ENCODE assay signal across 13 mouse cellular contexts in the genomic region with DNA sequence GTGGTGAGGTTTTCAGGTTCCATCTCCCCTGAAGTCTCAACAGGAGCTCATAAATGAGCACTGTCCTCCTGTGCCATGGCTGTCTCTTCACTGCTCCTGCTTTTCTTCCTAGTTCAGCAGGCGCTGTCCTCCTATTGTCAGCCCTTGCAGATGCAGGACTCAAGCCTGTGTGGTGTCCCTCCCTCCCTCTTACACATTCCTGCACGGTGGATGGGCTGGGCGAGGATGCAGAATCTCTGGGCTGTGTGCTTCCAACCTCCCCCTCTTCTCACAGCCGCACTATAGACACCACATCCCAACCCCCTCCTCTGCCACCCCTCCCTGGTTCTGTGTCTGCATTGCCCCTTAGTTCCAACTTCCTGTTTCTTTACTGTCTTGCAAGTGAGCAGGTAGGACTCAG.
DNase-seq lines count a peak whose midpoint lies in the region; ATAC-seq and TF ChIP-seq lines count a peak whose summit lies in the region.
"Had no signal": no experiment of that assay in that cellular context is flagged by ENCODE, and none has a peak within 500 bp of the region (broad histone marks: within the 10 kb centered on the region; RNA-seq: fewer than 3 reads in every experiment).

No protein-coding gene starts in this region.

- peak; percentile 22 for DNase-seq in embryo, embryonic 10.5 days (ENCODE audit: low spot score)
- DNase-seq in embryo, embryonic 10 days (ENCODE audit: low spot score), result no peak
- no peak for DNase-seq in kidney, postnatal 10 days
- DNase-seq in stomach, postnatal 0 days (ENCODE audit: low spot score), result no peak
- no peak for DNase-seq in adrenal gland, postnatal 4 days (ENCODE audit: low spot score in 2 of 2)
- DNase-seq: cerebellum, adult 9-11 months; spleen, adult 18-20 months; thymus, postnatal 4 days had no signal

- WGBS in kidney, embryonic 16.5 days, result 32% methylated on average over 4 of the region's 4 CpGs
- 33% methylated on average over 4 of the region's 4 CpGs for WGBS in stomach, embryonic 14.5 days
- WGBS in stomach, postnatal 0 days, result 35% methylated on average over 4 of the region's 4 CpGs
- WGBS in neural tube, embryonic 15.5 days, result 34% methylated on average over 4 of the region's 4 CpGs

- H3K36me3 ChIP-seq in kidney, embryonic 16.5 days (ENCODE audit: insufficient read depth, low read length), result no peaks in the 10 kb centered on the region
- H3K36me3 ChIP-seq in stomach, embryonic 14.5 days (ENCODE audit: control insufficient read depth, insufficient read depth, low read length), result no peaks in the 10 kb centered on the region
- H3K36me3 ChIP-seq in stomach, postnatal 0 days (ENCODE audit: control insufficient read depth, insufficient read depth, low read length), result no peaks in the 10 kb centered on the region
- H3K36me3 ChIP-seq in neural tube, embryonic 15.5 days, result no peaks in the 10 kb centered on the region
- H3K36me3 ChIP-seq: embryonic facial prominence, embryonic 13.5 days; limb, embryonic 15.5 days had no signal

- H3K9ac ChIP-seq in kidney, embryonic 16.5 days (replicated peaks; ENCODE audit: low read length), result no peak overlapping the region
- no peak overlapping the region for H3K9ac ChIP-seq in stomach, embryonic 14.5 days (replicated peaks; ENCODE audit: low read depth, low read length)
- H3K9ac ChIP-seq in stomach, postnatal 0 days (ENCODE audit: low read length), result no peak overlapping the region
- no peak overlapping the region for H3K9ac ChIP-seq in neural tube, embryonic 15.5 days (replicated peaks)
- H3K9ac ChIP-seq: embryonic facial prominence, embryonic 13.5 days; limb, embryonic 15.5 days had no signal

- no peak overlapping the region for H3K4me2 ChIP-seq in kidney, embryonic 16.5 days (replicated peaks; ENCODE audit: low read depth, low read length)
- H3K4me2 ChIP-seq in stomach, embryonic 14.5 days (replicated peaks; ENCODE audit: low read depth, low read length), result no peak overlapping the region
- H3K4me2 ChIP-seq in stomach, postnatal 0 days (replicated peaks; ENCODE audit: low read depth), result no peak overlapping the region
- H3K4me2 ChIP-seq in neural tube, embryonic 15.5 days, result no peak overlapping the region
- H3K4me2 ChIP-seq: embryonic facial prominence, embryonic 13.5 days; limb, embryonic 15.5 days had no signal

- H3K4me1 ChIP-seq in kidney, embryonic 16.5 days (ENCODE audit: insufficient read depth, low read length), result no peaks in the 10 kb centered on the region
- H3K4me1 ChIP-seq in stomach, embryonic 14.5 days (ENCODE audit: control insufficient read depth, insufficient read depth, low read length), result no peaks in the 10 kb centered on the region
- no peaks in the 10 kb centered on the region for H3K4me1 ChIP-seq in stomach, postnatal 0 days (replicated peaks; ENCODE audit: control insufficient read depth, insufficient read depth)
- H3K4me1 ChIP-seq in neural tube, embryonic 15.5 days, result peaks cover 7% of the 10 kb centered on the region

- TF ChIP-seq EP300 in stomach, postnatal 0 days (optimal IDR thresholded peaks at IDR 0.05), result no peak

- TF ChIP-seq CTCF in stomach, postnatal 0 days (IDR thresholded peaks at IDR 0.05; ENCODE audit: low read depth), result no peak

- no peak overlapping the region for H3K27ac ChIP-seq in kidney, embryonic 16.5 days (ENCODE audit: low read length)
- H3K27ac ChIP-seq in stomach, embryonic 14.5 days (ENCODE audit: low read length), result no peak overlapping the region
- H3K27ac ChIP-seq in stomach, postnatal 0 days (replicated peaks), result no peak overlapping the region
- no peak overlapping the region for H3K27ac ChIP-seq in neural tube, embryonic 15.5 days (replicated peaks)
- H3K27ac ChIP-seq: embryonic facial prominence, embryonic 13.5 days; limb, embryonic 15.5 days had no signal

- no peak overlapping the region for H3K4me3 ChIP-seq in kidney, embryonic 16.5 days (ENCODE audit: low read length)
- H3K4me3 ChIP-seq in stomach, embryonic 14.5 days (ENCODE audit: low read depth, low read length), result no peak overlapping the region
- no peak overlapping the region for H3K4me3 ChIP-seq in stomach, postnatal 0 days (ENCODE audit: low read depth, low read length)
- H3K4me3 ChIP-seq in neural tube, embryonic 15.5 days (replicated peaks), result no peak overlapping the region
- H3K4me3 ChIP-seq: embryonic facial prominence, embryonic 13.5 days; limb, embryonic 15.5 days had no signal

- ATAC-seq in kidney, embryonic 16.5 days (ENCODE audit: low FRiP score, low TSS enrichment), result peak; percentile 42; the same call in 1 of the 2 replicates
- ATAC-seq in stomach, embryonic 14.5 days (ENCODE audit: insufficient number of reproducible peaks, insufficient read depth, low FRiP score, low read depth), result 0 out of 2 replicates have a peak, but pooled peaks have one; percentile 46
- ATAC-seq in stomach, postnatal 0 days (ENCODE audit: low FRiP score, low TSS enrichment), result no peak
- peak; percentile 59 for ATAC-seq in neural tube, embryonic 15.5 days (ENCODE audit: low FRiP score)

- H3K27me3 ChIP-seq in kidney, embryonic 16.5 days (ENCODE audit: insufficient read depth, low read length), result no peaks in the 10 kb centered on the region
- H3K27me3 ChIP-seq in stomach, embryonic 14.5 days (ENCODE audit: control insufficient read depth, insufficient read depth, low read length), result no peaks in the 10 kb centered on the region
- H3K27me3 ChIP-seq in stomach, postnatal 0 days (ENCODE audit: control insufficient read depth, insufficient read depth, low read length), result no peaks in the 10 kb centered on the region
- no peaks in the 10 kb centered on the region for H3K27me3 ChIP-seq in neural tube, embryonic 15.5 days (replicated peaks)
- H3K27me3 ChIP-seq: embryonic facial prominence, embryonic 13.5 days; limb, embryonic 15.5 days had no signal

- H3K9me3 ChIP-seq in kidney, embryonic 16.5 days (ENCODE audit: low read length), result no peaks in the 10 kb centered on the region
- H3K9me3 ChIP-seq in stomach, embryonic 14.5 days (ENCODE audit: control insufficient read depth, low read depth, low read length), result no peaks in the 10 kb centered on the region
- no peaks in the 10 kb centered on the region for H3K9me3 ChIP-seq in stomach, postnatal 0 days (ENCODE audit: control insufficient read depth, low read length)
- no peaks in the 10 kb centered on the region for H3K9me3 ChIP-seq in neural tube, embryonic 15.5 days (replicated peaks)
- H3K9me3 ChIP-seq: embryonic facial prominence, embryonic 13.5 days; limb, embryonic 15.5 days had no signal
